Mouse (Mus musculus): ENCODE measurements at regions not wholly inside any gene's neighbourhood (a gene's known extent, or its start where the extent isn't known, plus 50 kb on each side); places are given as distances from the start of the nearest gene placed in this dataset.

GRCm38 (mm10) chr16:45331236-45331635 lies 77.6 kb downstream of the Cd200 start:
- H3K4me1 ChIP-seq (ENCODE audit: control insufficient read depth, insufficient read depth), result peaks cover 8% of the 10 kb centered on the region; the same call in 1 of the 2 replicates
- no peaks in the 10 kb centered on the region for H3K9me3 ChIP-seq (replicated peaks; ENCODE audit: control insufficient read depth, low read length)
- H3K27me3 ChIP-seq (ENCODE audit: control insufficient read depth, insufficient read depth, low read length), result no peaks in the 10 kb centered on the region
- H3K4me3 ChIP-seq (ENCODE audit: low read depth, low read length), result no peak overlapping the region
- no peak overlapping the region for H3K27ac ChIP-seq (ENCODE audit: low read depth)
- no peak for TF ChIP-seq CTCF (IDR thresholded peaks at IDR 0.05; ENCODE audit: low read depth)
- no peak for TF ChIP-seq EP300 (IDR thresholded peaks at IDR 0.05; ENCODE audit: low read depth)
- DNase-seq (ENCODE audit: low spot score), result peak; percentile 18
- no peak overlapping the region for H3K4me2 ChIP-seq (ENCODE audit: low read depth, low read length)
- ATAC-seq (ENCODE audit: insufficient read depth, low read depth), result no peak
- 77% methylated on average over 3 of the region's 3 CpGs for WGBS
- H3K36me3 ChIP-seq (replicated peaks; ENCODE audit: control insufficient read depth, insufficient read depth, low read length), result no peaks in the 10 kb centered on the region
- H3K9ac ChIP-seq (replicated peaks; ENCODE audit: low read depth, low read length), result no peak overlapping the region

- no peak for DNase-seq (ENCODE audit: low spot score)
- no peak for ATAC-seq (ENCODE audit: insufficient read depth, low read depth)
- no peaks in the 10 kb centered on the region for H3K27me3 ChIP-seq (ENCODE audit: control insufficient read depth, insufficient read depth, low read length)
Observed at GRCm38 (mm10) chr16:45330298-45330697, 78.6 kb downstream of the Cd200 start.

GRCm38 (mm10) chr16:45329716-45330115 lies 79.1 kb downstream of the Cd200 start:
- no peak overlapping the region for H3K4me3 ChIP-seq (ENCODE audit: low read depth, low read length)
- H3K4me2 ChIP-seq (ENCODE audit: low read depth, low read length), result no peak overlapping the region
- H3K9me3 ChIP-seq (replicated peaks; ENCODE audit: control insufficient read depth, low read length), result no peaks in the 10 kb centered on the region
- DNase-seq (ENCODE audit: low spot score) (peak; percentile 44), ATAC-seq (ENCODE audit: insufficient read depth, low read depth) (peak; percentile 86)
- H3K9ac ChIP-seq (replicated peaks; ENCODE audit: low read depth, low read length), result 0 out of 2 replicates have a peak overlapping the region, but pooled peaks have one; percentile 4
- no peaks in the 10 kb centered on the region for H3K27me3 ChIP-seq (ENCODE audit: control insufficient read depth, insufficient read depth, low read length)
- H3K36me3 ChIP-seq (replicated peaks; ENCODE audit: control insufficient read depth, insufficient read depth, low read length), result no peaks in the 10 kb centered on the region
- peak overlapping the region; percentile 46 for H3K27ac ChIP-seq (ENCODE audit: low read depth)
- TF ChIP-seq CTCF (IDR thresholded peaks at IDR 0.05; ENCODE audit: low read depth) (no peak), EP300 (IDR thresholded peaks at IDR 0.05; ENCODE audit: low read depth) (no peak)
- WGBS, result 17% methylated on average over 1 of the region's 1 CpGs
- H3K4me1 ChIP-seq (ENCODE audit: control insufficient read depth, insufficient read depth), result peaks cover 8% of the 10 kb centered on the region; the same call in 1 of the 2 replicates

More at GRCm38 (mm10) chr16:45330298-45330697, 78.6 kb downstream of the Cd200 start:
- H3K27ac ChIP-seq (ENCODE audit: low read depth), result no peak overlapping the region
- H3K4me2 ChIP-seq (ENCODE audit: low read depth, low read length), result no peak overlapping the region
- no peaks in the 10 kb centered on the region for H3K9me3 ChIP-seq (replicated peaks; ENCODE audit: control insufficient read depth, low read length)
- peak; percentile 25; the same call in 1 of the 2 replicates for TF ChIP-seq CTCF (IDR thresholded peaks at IDR 0.05; ENCODE audit: low read depth)
- TF ChIP-seq EP300 (IDR thresholded peaks at IDR 0.05; ENCODE audit: low read depth), result no peak
- H3K9ac ChIP-seq (replicated peaks; ENCODE audit: low read depth, low read length), result no peak overlapping the region
- peaks cover 8% of the 10 kb centered on the region; the same call in 1 of the 2 replicates for H3K4me1 ChIP-seq (ENCODE audit: control insufficient read depth, insufficient read depth)
- no peak overlapping the region for H3K4me3 ChIP-seq (ENCODE audit: low read depth, low read length)
- WGBS, result 68% methylated on average over 2 of the region's 2 CpGs
- no peaks in the 10 kb centered on the region for H3K36me3 ChIP-seq (replicated peaks; ENCODE audit: control insufficient read depth, insufficient read depth, low read length)

GRCm38 (mm10) chr16:45327103-45327502 lies 81.8 kb downstream of the Cd200 start:
- Histone ChIP-seq H3K27ac (ENCODE audit: low read depth) (no peak overlapping the region), H3K4me1 (ENCODE audit: control insufficient read depth, insufficient read depth) (peaks cover 8% of the 10 kb centered on the region; the same call in 1 of the 2 replicates), H3K9ac (replicated peaks; ENCODE audit: low read depth, low read length) (no peak overlapping the region), H3K9me3 (replicated peaks; ENCODE audit: control insufficient read depth, low read length) (no peaks in the 10 kb centered on the region), H3K36me3 (replicated peaks; ENCODE audit: control insufficient read depth, insufficient read depth, low read length) (no peaks in the 10 kb centered on the region), H3K4me2 (ENCODE audit: low read depth, low read length) (no peak overlapping the region), H3K27me3 (ENCODE audit: control insufficient read depth, insufficient read depth, low read length) (no peaks in the 10 kb centered on the region), H3K4me3 (ENCODE audit: low read depth, low read length) (no peak overlapping the region)
- DNase-seq (ENCODE audit: low spot score), result no peak
- 88% methylated on average over 2 of the region's 2 CpGs for WGBS
- ATAC-seq (ENCODE audit: insufficient read depth, low read depth), result no peak
- TF ChIP-seq CTCF (IDR thresholded peaks at IDR 0.05; ENCODE audit: low read depth) (no peak), EP300 (IDR thresholded peaks at IDR 0.05; ENCODE audit: low read depth) (no peak)

GRCm38 (mm10) chr16:45311479-45311878 lies 87.4 kb downstream of the Btla start:
- Histone ChIP-seq H3K27me3 (ENCODE audit: control insufficient read depth, insufficient read depth, low read length) (no peaks in the 10 kb centered on the region), H3K27ac (ENCODE audit: low read depth) (no peak overlapping the region), H3K4me3 (ENCODE audit: low read depth, low read length) (no peak overlapping the region), H3K9me3 (replicated peaks; ENCODE audit: control insufficient read depth, low read length) (no peaks in the 10 kb centered on the region), H3K4me2 (ENCODE audit: low read depth, low read length) (no peak overlapping the region), H3K36me3 (replicated peaks; ENCODE audit: control insufficient read depth, insufficient read depth, low read length) (no peaks in the 10 kb centered on the region), H3K9ac (replicated peaks; ENCODE audit: low read depth, low read length) (no peak overlapping the region), H3K4me1 (ENCODE audit: control insufficient read depth, insufficient read depth) (no peaks in the 10 kb centered on the region)
- TF ChIP-seq CTCF (IDR thresholded peaks at IDR 0.05; ENCODE audit: low read depth) (no peak), EP300 (IDR thresholded peaks at IDR 0.05; ENCODE audit: low read depth) (no peak)
- DNase-seq (ENCODE audit: low spot score) (no peak), ATAC-seq (ENCODE audit: insufficient read depth, low read depth) (no peak)
- WGBS, result 51% methylated on average over 1 of the region's 1 CpGs
